15 mouse cellular contexts compared by ENCODE assay signal in genomic region chr11:9560026-9560425, GRCm38 (mm10).
DNase-seq lines count a peak whose midpoint lies in the region.
"Had no signal": no experiment of that assay in that cellular context is flagged by ENCODE, and none has a peak within 500 bp of the region (broad histone marks: within the 10 kb centered on the region; RNA-seq: fewer than 3 reads in every experiment).

No protein-coding gene starts in this region.

- DNase-seq in frontal cortex, adult 2 months (ENCODE audit: extremely low spot score in 1 of 2, low spot score in 1 of 2), result peak; percentile 10 to 49
- DNase-seq in frontal cortex, postnatal 25 days (ENCODE audit: low spot score in 2 of 2), result no peak
- DNase-seq in layer of hippocampus, adult 18-20 months (ENCODE audit: low spot score in 2 of 2), result peak; percentile 23 to 77
- DNase-seq in layer of hippocampus, adult 9-10 months (ENCODE audit: low spot score), result no peak
- peak; percentile 21 for DNase-seq in right cerebral cortex, adult 18-20 months
- DNase-seq in right cerebral cortex, postnatal 25 days, result no peak
- no peak for DNase-seq in thymus, postnatal 0 days (ENCODE audit: low spot score)
- DNase-seq: adrenal gland, postnatal 36 days; cerebellum, adult 11 months; cerebellum, postnatal 14 days; embryo, embryonic 11 days; gastrocnemius, postnatal 14 days; heart, adult 18-20 months; heart, postnatal 14 days; left cerebral cortex, postnatal 4 days had no signal

Comparison
In these comparisons a context has a peak if more than half of its experiments do, and no peak if none do; other contexts are left out.
1. DNase-seq: peak in frontal cortex, adult 2 months (2 of 2), layer of hippocampus, adult 18-20 months (2 of 2) and right cerebral cortex, adult 18-20 months (single experiment); none in frontal cortex, postnatal 25 days (0 of 2), layer of hippocampus, adult 9-10 months (single experiment), right cerebral cortex, postnatal 25 days (single experiment) and thymus, postnatal 0 days (single experiment).